8 mouse cellular contexts compared by ENCODE assay signal in genomic region chr16:22009596-22009995, GRCm38 (mm10). TPM values are rescaled to one million over a fixed set of nuclear protein-coding genes. Genes with fewer than 3 reads are reported as not detected.
DNase-seq lines count a peak whose midpoint lies in the region; TF ChIP-seq lines count a peak whose summit lies in the region.

No protein-coding gene starts in this region.

- no peaks in the 10 kb centered on the region for H3K27me3 ChIP-seq in embryonic facial prominence, embryonic 10.5 days (replicated peaks; ENCODE audit: low read depth, poor library complexity, severe bottlenecking)

- no peaks in the 10 kb centered on the region for H3K9me3 ChIP-seq in embryonic facial prominence, embryonic 10.5 days

- no peak for TF ChIP-seq CTCF in lung, adult 2 months (IDR thresholded peaks at IDR 0.05; ENCODE audit: insufficient read depth, low read length)

- peak overlapping the region; percentile 89 for H3K27ac ChIP-seq in embryonic facial prominence, embryonic 10.5 days (replicated peaks)

- WGBS in lung, adult 2 months: under 1% methylated on average over 51 of the region's 51 CpGs
- under 1% methylated on average over 45 of the region's 51 CpGs for WGBS in embryonic facial prominence, embryonic 10.5 days

- DNase-seq in lung, adult 2 months: no peak
- DNase-seq in lung, postnatal 4 days: no peak
- DNase-seq in embryonic facial prominence, embryonic 10.5 days (ENCODE audit: low spot score): no peak
- peak; percentile 76 for DNase-seq in induced T-regulatory cell, adult 2 months (ENCODE audit: low read depth)
- DNase-seq in mesoderm, embryonic 11.5 days (ENCODE audit: low read depth, low spot score): peak; percentile 18
- no peak for DNase-seq in embryo, embryonic 11 days
- no peak for DNase-seq in frontal cortex, postnatal 14 days (ENCODE audit: low spot score in 2 of 2)
- no peak for DNase-seq in adrenal gland, adult 8-10 months

- H3K36me3 ChIP-seq in embryonic facial prominence, embryonic 10.5 days (replicated peaks): peaks cover 19% of the 10 kb centered on the region

- H3K4me1 ChIP-seq in lung, adult 2 months (ENCODE audit: control insufficient read depth, insufficient read depth, low read length): peaks cover 5% of the 10 kb centered on the region
- peaks cover 18% of the 10 kb centered on the region for H3K4me1 ChIP-seq in embryonic facial prominence, embryonic 10.5 days

- H3K4me3 ChIP-seq in lung, adult 2 months (replicated peaks; ENCODE audit: extremely low read depth, low read depth, low read length): peak overlapping the region; percentile 79
- peak overlapping the region; percentile 99 for H3K4me3 ChIP-seq in embryonic facial prominence, embryonic 10.5 days

- TF ChIP-seq POLR2A in lung, adult 2 months (IDR thresholded peaks at IDR 0.05; ENCODE audit: borderline replicate concordance, extremely low read depth, low read depth, low read length): no peak

RNA-seq across cellular contexts. Expression of gene Senp2, which starts 0.3 kb away (rescaled TPM):
- polyA plus RNA-seq in lung, adult 2 months (2012; rRNA removed): 8.1 and 13.7 TPM in 2 replicates
- polyA plus RNA-seq in embryonic facial prominence, embryonic 10.5 days (2016; fragmentation: Nextera tagmentation; extraction: Ambion mirVana): 69.1 and 69.8 TPM in 2 replicates
- total RNA-seq in adrenal gland, adult 8-10 months (2022): 10 to 100 TPM; 39.6 to 51.4 (median 44.3) TPM

RNA-seq across cellular contexts. Expression of gene Liph, which starts 14.1 kb away (rescaled TPM):
- polyA plus RNA-seq in lung, adult 2 months (2012; rRNA removed): 16.5 and 23.6 TPM in 2 replicates
- polyA plus RNA-seq in embryonic facial prominence, embryonic 10.5 days (2016; fragmentation: Nextera tagmentation; extraction: Ambion mirVana): 0.20 and 0.52 TPM in 2 replicates
- total RNA-seq in adrenal gland, adult 8-10 months (2022): under 1 TPM; 0.13 to 0.31 (median 0.14) TPM

Comparison
In these comparisons a context has a peak if more than half of its experiments do, and no peak if none do; other contexts are left out.
1. DNase-seq: peak in induced T-regulatory cell, adult 2 months (single experiment) and mesoderm, embryonic 11.5 days (single experiment); none in lung, adult 2 months (single experiment), lung, postnatal 4 days (0 of 2), embryonic facial prominence, embryonic 10.5 days (single experiment), embryo, embryonic 11 days (single experiment), frontal cortex, postnatal 14 days (0 of 2) and adrenal gland, adult 8-10 months (single experiment).
2. RNA of gene Liph, which starts 14.1 kb away (polyA plus RNA-seq): 16.5 to 23.6 TPM in lung, adult 2 months; 0.20 to 0.52 TPM in embryonic facial prominence, embryonic 10.5 days; every median in the first group is over 10 times any median in the second.